Mouse (Mus musculus) embryo, embryonic 10.5 days (tissue): ENCODE data around the gene Mxd1.

Source experiments
- DNase-seq: peaks from one replicate; pipeline ENCODE4 v3.0.0-alpha.2; 2015; ENCODE audit warnings: low spot score

The Mxd1 gene

GRCm38 (mm10) chr6:86599951-86600414 lies 69.0 kb downstream of the Mxd1 start:
- no peak for DNase-seq

GRCm38 (mm10) chr6:86599197-86599596 lies 69.8 kb downstream of the Mxd1 start:
- peak; percentile 86 for DNase-seq

- no peak for DNase-seq
These were observed 70.2 kb downstream of the Mxd1 start for GRCm38 (mm10) chr6:86598742-86599193.
